Mouse (Mus musculus) ES-E14 (cell line): ENCODE measurements around the gene Rab15.

Experiments used
- HCFC1 ChIP-seq: IDR thresholded peaks from 2 replicates; pipeline ENCODE4 v1.6.1; 2012; ENCODE audit warnings: low read length, inconsistent platforms, borderline replicate concordance; ENCODE audit not compliant: insufficient read depth
- ZC3H11A ChIP-seq: IDR thresholded peaks from 2 replicates; pipeline ENCODE4 v1.6.1; 2012; ENCODE audit warnings: low read depth, mild to moderate bottlenecking, inconsistent platforms, low read length, borderline replicate concordance
- ZNF384 ChIP-seq: IDR thresholded peaks from 2 replicates; pipeline ENCODE4 v1.6.1; 2012; ENCODE audit warnings: low read depth, low read length, inconsistent platforms

- TF ChIP-seq HCFC1: no peak
- no peak for TF ChIP-seq ZNF384
- TF ChIP-seq ZC3H11A: no peak
Observed at GRCm38 (mm10) chr12:76770841-76771500, 51.7 kb downstream of the Rab15 start.
